Mouse (Mus musculus) limb, embryonic 14.5 days (tissue): ENCODE data around the gene Car6. TPM values are rescaled to one million over a fixed set of nuclear protein-coding genes. Genes with fewer than 3 reads are reported as not detected.

ENCODE experiments used
- ATAC-seq: fragments of 200-750 bp; cut with Nextera tagmentation; 2 replicates; pipeline ENCODE4 v1.8.0; 2017; ENCODE audit warnings: low read depth, moderate number of reproducible peaks, moderate TSS enrichment; ENCODE audit not compliant: low FRiP score
- DNase-seq: peaks from one replicate; pipeline ENCODE4 v3.0.0-alpha.2; 2015; ENCODE audit warnings: low spot score
- H3K27ac ChIP-seq: fragments of 300-500 bp; sonication (generic); replicated peaks from 2 replicates; pipeline ENCODE4 v1.5.1; 2014; ENCODE audit warnings: low read depth, mild to moderate bottlenecking, low read length, moderate library complexity, mixed read lengths
- H3K27me3 ChIP-seq: fragments of 300-500 bp; sonication (generic); 2 replicates; pipeline ENCODE4 v1.6.1; 2014; ENCODE audit warnings: low read length, mixed read lengths; ENCODE audit not compliant: control insufficient read depth, insufficient read depth
- H3K36me3 ChIP-seq: fragments of 300-500 bp; sonication (generic); 2 replicates; pipeline ENCODE4 v1.6.1; 2014; ENCODE audit warnings: mild to moderate bottlenecking, low read length, moderate library complexity, mixed read lengths; ENCODE audit not compliant: control insufficient read depth, insufficient read depth
- H3K4me1 ChIP-seq: fragments of 300-500 bp; sonication (generic); 2 replicates; pipeline ENCODE4 v1.6.1; 2014; ENCODE audit warnings: antibody characterized with exemption, low read length, mixed read lengths; ENCODE audit not compliant: control insufficient read depth, insufficient read depth
- H3K4me2 ChIP-seq: fragments of 300-500 bp; sonication (generic); replicated peaks from 2 replicates; pipeline ENCODE4 v1.6.1; 2014; ENCODE audit warnings: low read depth, mild to moderate bottlenecking, low read length, moderate library complexity; ENCODE audit not compliant: severe bottlenecking
- H3K4me3 ChIP-seq: fragments of 300-500 bp; sonication (generic); replicated peaks from 2 replicates; pipeline ENCODE4 v1.5.1; 2014; ENCODE audit warnings: low read length
- H3K9ac ChIP-seq: fragments of 300-500 bp; sonication (generic); 2 replicates; pipeline ENCODE4 v1.6.1; 2014; ENCODE audit warnings: mild to moderate bottlenecking, low read depth, low read length, moderate library complexity; ENCODE audit not compliant: severe bottlenecking
- H3K9me3 ChIP-seq: fragments of 300-500 bp; sonication (generic); 2 replicates; pipeline ENCODE4 v1.6.1; 2016; ENCODE audit warnings: low read length; ENCODE audit not compliant: control insufficient read depth
- POLR2A ChIP-seq: fragments of 200-500 bp; IDR thresholded peaks from 2 replicates; pipeline ENCODE4 v1.8.0; 2012; ENCODE audit warnings: inconsistent platforms, mild to moderate bottlenecking, moderate library complexity, borderline replicate concordance; ENCODE audit not compliant: insufficient read depth, insufficient read length; ENCODE audit errors: extremely low read depth
- WGBS: fragments of 180-500 bp; shearing (Covaris S2); extraction: QIAGEN DNeasy Blood & Tissue Kit; methylation state at CpG from one replicate; pipeline ENCODE4 v1.1.7; 2014; 5-methylcytosine and 5-hydroxymethylcytosine counted together
- polyA plus RNA-seq, 2 experiments: library from polyadenylated mRNA; depleted of rRNA in 1 of 2; stranded (reverse) in 1 of 2; unstranded in 1 of 2; fragments of >200 nt; fragmentation: Nextera tagmentation in 1 of 2; extraction: Ambion mirVana in 1 of 2; gene quantifications; 2 replicates each; pipeline versions ENCODE4 v1.2.1 to v1.2.3; 2012 to 2014

Gene Car6
- polyA plus RNA-seq, 2 experiments = 0.26 TPM; not detected in 1

DNA sequence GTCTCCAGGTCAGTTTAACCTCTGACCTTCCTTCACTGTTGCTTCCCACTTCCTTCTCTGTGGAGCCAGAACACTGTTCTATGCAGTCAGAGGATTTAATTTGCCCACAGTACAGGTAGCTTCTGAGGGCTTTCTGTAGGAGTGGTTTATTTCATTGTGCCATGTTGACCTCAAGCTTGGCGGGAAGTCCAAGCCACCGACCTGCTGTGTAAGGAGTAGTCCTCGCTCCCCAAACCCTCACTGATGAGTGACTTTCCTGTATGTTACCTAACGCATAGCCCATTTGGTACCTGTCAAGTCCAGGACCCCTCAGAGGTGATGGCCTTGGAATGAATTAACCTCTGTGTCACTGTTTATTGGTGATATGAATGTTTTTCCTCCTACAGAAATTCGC lies 38.0 kb upstream of the Car6 start:
- H3K27ac ChIP-seq = peak overlapping the region; percentile 99; the same call in 1 of the 2 replicates
- ATAC-seq (no peak), DNase-seq (no peak)
- H3K36me3 ChIP-seq = peaks cover 52% of the 10 kb centered on the region
- H3K4me1 ChIP-seq = peaks cover 42% of the 10 kb centered on the region
- peak overlapping the region; percentile 82 for H3K9ac ChIP-seq
- H3K4me3 ChIP-seq = peak overlapping the region; percentile 80
- H3K27me3 ChIP-seq = no peaks in the 10 kb centered on the region
- TF ChIP-seq POLR2A = no peak
- H3K4me2 ChIP-seq = peak overlapping the region; percentile 57
- no peaks in the 10 kb centered on the region for H3K9me3 ChIP-seq
- WGBS = 20% methylated on average over 5 of the region's 5 CpGs

DNA sequence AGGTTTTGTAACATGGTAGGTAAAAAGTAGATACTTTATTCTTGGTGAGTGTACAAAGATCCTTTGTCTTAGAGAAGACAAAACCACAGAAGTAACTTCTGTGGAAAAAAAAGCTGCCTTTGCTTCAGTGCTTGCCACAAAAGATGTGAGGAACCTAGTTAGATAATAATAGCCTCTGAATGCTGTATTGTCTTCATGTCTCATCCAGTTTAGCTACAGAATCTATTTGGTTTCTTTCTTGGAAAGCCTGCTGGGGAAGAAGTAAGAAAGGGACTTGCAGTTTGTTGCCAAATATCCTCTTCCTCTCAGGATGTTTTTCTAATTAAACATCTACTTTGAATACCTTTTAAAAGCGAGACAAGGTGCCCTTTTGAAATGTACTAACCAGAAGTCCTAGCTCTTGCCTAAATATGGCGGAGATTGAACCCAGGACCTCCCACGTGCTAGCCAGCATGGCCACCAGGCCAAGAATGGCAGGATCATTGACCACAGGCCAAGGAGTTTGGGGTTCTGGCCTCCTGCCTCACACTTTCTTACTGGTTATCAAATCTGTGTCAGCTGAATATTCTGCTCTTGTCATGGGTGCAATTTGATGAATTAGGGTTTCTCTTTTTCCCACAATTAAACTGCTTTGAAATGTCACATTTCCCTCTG lies 37.4 kb upstream of the Car6 start:
- peaks cover 47% of the 10 kb centered on the region for H3K36me3 ChIP-seq
- no peak for DNase-seq
- ATAC-seq = no peak
- peak overlapping the region; percentile 80 for H3K4me3 ChIP-seq
- no peaks in the 10 kb centered on the region for H3K9me3 ChIP-seq
- peak overlapping the region; percentile 82 for H3K9ac ChIP-seq
- TF ChIP-seq POLR2A = no peak
- no peaks in the 10 kb centered on the region for H3K27me3 ChIP-seq
- peak overlapping the region; percentile 99 for H3K27ac ChIP-seq
- peaks cover 42% of the 10 kb centered on the region for H3K4me1 ChIP-seq
- 4% methylated on average over 3 of the region's 3 CpGs for WGBS
- peak overlapping the region; percentile 57 for H3K4me2 ChIP-seq

DNA sequence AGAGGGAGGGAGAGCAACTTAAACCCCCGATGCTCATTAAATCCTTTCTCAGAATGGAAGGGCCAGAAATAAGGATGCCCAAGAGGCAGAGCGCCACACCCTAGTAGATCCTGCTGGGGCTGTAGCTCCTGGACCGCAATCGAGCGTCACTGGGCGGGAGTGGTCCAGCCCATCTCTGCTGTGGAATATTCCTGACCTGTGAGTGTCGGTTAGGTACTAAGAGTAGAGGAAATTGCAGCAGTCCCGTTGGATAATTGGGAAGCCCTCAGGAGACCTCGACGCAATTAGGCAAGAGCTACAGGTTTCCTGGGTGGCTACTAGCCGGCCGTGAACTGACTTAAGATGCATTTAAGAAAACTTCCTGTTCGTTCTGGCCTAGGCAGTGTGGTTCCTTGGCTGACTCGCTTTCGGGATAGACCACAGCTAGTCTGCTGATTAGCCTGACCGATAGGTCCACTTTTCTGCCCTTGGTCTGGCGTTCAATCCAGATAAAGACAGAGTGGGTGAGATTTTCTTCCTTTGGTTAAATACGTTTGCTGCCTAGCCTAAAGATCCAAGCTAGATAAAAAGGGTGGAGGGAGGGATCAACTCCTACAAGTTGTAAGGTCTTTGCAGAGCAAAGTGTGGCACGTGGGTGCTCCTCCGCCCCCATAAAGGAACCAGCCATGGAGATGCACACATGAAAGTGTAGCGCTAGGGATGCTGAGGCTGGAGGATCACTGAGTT lies 36.7 kb upstream of the Car6 start:
- Histone ChIP-seq H3K4me2 (peak overlapping the region; percentile 57), H3K4me1 (peaks cover 42% of the 10 kb centered on the region), H3K27me3 (no peaks in the 10 kb centered on the region), H3K36me3 (peaks cover 39% of the 10 kb centered on the region), H3K27ac (peak overlapping the region; percentile 99), H3K9ac (peak overlapping the region; percentile 82), H3K4me3 (peak overlapping the region; percentile 80), H3K9me3 (no peaks in the 10 kb centered on the region)
- under 1% methylated on average over 21 of the region's 21 CpGs for WGBS
- no peak for TF ChIP-seq POLR2A
- ATAC-seq (no peak), DNase-seq (peak; percentile 50)

DNA sequence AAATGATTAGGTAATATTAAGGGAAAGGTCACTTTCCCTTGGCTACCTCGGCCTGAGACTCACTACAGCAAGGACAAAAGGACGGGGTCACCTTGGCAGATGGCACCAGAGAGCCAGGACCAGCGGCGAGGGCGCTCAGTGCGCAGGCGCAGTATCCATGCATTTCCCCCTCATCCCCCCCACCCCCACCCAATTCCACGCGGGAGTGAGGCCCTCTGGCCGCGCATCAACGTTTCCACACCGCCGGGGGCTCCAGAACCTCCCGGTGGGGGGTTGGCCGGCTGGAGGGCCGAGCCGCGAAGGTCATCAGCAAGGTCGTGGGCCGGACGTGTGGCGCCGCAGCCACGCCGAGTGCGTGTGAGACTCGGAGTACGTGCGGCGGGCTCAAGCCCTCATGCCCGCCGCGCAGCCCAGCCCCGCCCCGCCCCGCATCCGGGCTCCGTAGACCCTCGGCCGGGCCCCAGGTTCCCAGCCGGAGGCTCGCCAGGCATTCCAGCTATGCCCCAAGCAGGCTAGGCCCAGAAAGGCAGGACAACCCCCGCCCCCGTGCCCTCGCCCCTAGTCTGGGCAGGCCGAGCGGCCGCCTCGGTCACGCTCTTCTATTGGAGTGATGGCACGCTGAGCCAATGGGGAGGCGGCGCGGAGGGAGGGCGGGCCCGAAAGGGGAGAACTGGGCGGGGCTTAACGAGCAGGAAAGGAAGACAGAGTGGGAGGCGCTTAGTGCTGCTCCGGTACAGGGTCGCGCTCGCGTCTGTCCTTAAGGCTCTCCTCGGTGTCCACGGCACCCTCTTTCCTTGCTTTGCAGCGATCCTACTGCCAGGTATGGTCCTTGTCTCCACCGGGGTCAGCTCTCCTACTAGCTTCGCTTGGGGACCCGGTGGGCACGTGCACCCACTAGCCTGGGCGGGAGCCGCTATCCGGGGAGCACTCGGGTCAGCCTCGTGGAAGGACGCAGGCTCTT lies 35.7 kb upstream of the Car6 start, which contains the start of gene Eno1:
Gene Eno1 (plus strand): TSS at position 201 of the 961 bp plus-strand sequence.
- TF ChIP-seq POLR2A = peak; percentile 79; the same call in 1 of the 2 replicates
- ATAC-seq (peak; percentile 96), DNase-seq (peak; percentile 96)
- Histone ChIP-seq H3K4me1 (peaks cover 45% of the 10 kb centered on the region), H3K9ac (peak within 1 kb of the TSS; percentile 82), H3K4me2 (peak within 1 kb of the TSS; percentile 57), H3K36me3 (peaks cover 29% of the 10 kb centered on the region), H3K9me3 (no peaks in the 10 kb centered on the region), H3K27me3 (no peaks in the 10 kb centered on the region), H3K27ac (peak within 1 kb of the TSS; percentile 99), H3K4me3 (peak within 1 kb of the TSS; percentile 80)
- WGBS = under 1% methylated on average over 49 of the region's 78 CpGs

DNA sequence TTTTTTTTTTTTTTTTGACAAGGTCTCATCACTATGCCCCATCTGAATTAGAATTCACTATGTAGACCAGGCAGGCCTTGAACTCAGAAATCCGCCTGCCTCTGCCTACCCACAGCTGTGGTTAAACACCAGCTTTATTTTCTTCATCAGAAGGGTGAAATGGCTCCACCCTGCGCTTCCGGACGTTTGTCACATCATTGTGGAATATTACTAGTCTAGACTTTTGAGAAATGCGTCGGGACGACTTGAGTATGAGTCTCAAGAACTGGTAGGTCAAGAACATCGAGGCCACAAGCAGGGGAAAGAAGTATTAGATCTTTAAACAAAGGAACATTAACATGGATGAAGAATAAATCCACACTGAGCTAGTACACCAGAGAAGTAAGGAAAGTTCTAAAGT lies 34.9 kb upstream of the Car6 start:
- H3K4me3 ChIP-seq = peak overlapping the region; percentile 80
- peak overlapping the region; percentile 82 for H3K9ac ChIP-seq
- 79% methylated on average over 8 of the region's 8 CpGs for WGBS
- ATAC-seq (no peak), DNase-seq (no peak)
- H3K27me3 ChIP-seq = no peaks in the 10 kb centered on the region
- peak overlapping the region; percentile 57 for H3K4me2 ChIP-seq
- H3K27ac ChIP-seq = peak overlapping the region; percentile 99
- no peak for TF ChIP-seq POLR2A
- H3K36me3 ChIP-seq = peaks cover 21% of the 10 kb centered on the region
- H3K4me1 ChIP-seq = peaks cover 46% of the 10 kb centered on the region
- H3K9me3 ChIP-seq = no peaks in the 10 kb centered on the region
